Mouse (Mus musculus) megakaryocyte, embryonic 14.5 days (primary cell): Measurements from ENCODE around the gene Gimap3. TPM values are rescaled to one million over a fixed set of nuclear protein-coding genes. Genes with fewer than 3 reads are reported as not detected.

Experiments
- H3K27me3 ChIP-seq: replicated peaks from 2 replicates; pipeline ENCODE3; 2012; ENCODE audit warnings: inconsistent platforms
- H3K36me3 ChIP-seq: replicated peaks from 2 replicates; pipeline ENCODE3; 2012; ENCODE audit warnings: low read length, inconsistent platforms, mixed read lengths
- H3K4me1 ChIP-seq: 2 replicates; pipeline ENCODE4 v1.6.1; 2012; ENCODE audit warnings: inconsistent platforms
- H3K4me3 ChIP-seq: replicated peaks from 2 replicates; pipeline ENCODE3; 2012; ENCODE audit warnings: moderate library complexity, mild to moderate bottlenecking, inconsistent platforms
- H3K9me3 ChIP-seq: 2 replicates; pipeline ENCODE4 v1.6.1; 2012; ENCODE audit warnings: inconsistent platforms
- FLI1 ChIP-seq: IDR thresholded peaks from 2 replicates; pipeline ENCODE4 v1.6.1; 2012; ENCODE audit warnings: low read length, inconsistent platforms, mixed read lengths
- GATA1 ChIP-seq: IDR thresholded peaks from 3 replicates; pipeline ENCODE4 v1.6.1; 2012; ENCODE audit warnings: mixed read lengths, low read length, inconsistent platforms, borderline replicate concordance
- polyA plus RNA-seq: library from polyadenylated mRNA; stranded (reverse); fragments of >175 nt; gene quantifications from 2 replicates; pipeline ENCODE4 v1.2.3, GENCODE M21; 2012; ENCODE audit warnings: low replicate concordance; ENCODE audit not compliant: insufficient read depth

Gene Gimap3
- 2.3 TPM in 1 of 2 replicates, not detected in the other for polyA plus RNA-seq

DNA sequence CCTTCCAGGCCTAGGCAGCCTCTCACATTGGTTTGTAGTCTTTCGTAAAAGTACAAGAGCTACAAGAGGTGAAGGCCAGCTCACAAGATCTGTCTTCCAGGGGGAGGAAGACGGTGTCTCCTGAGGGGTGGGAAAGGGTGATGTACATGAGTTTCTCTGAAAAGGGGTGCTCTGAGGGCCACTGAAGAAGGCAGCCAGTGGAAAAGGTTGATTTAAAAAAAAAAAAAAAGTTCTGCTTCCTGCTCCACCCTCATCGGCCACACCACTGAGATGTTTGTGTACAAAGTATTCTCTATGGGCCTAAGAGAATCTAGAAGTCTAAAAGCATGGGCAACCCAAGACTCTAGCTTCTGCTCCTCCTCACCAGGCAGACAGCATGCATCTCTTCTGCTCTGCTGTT is at the start of gene Gimap3:
Gimap3 (minus strand) TSS at position 156 of the 400 bp plus-strand sequence.
- no peak for TF ChIP-seq FLI1
- no peak for TF ChIP-seq GATA1
- no peaks in the 10 kb centered on the region for H3K27me3 ChIP-seq
- peaks cover 8% of the 10 kb centered on the region for H3K9me3 ChIP-seq
- H3K4me1 ChIP-seq: peaks cover 17% of the 10 kb centered on the region
- no peak within 1 kb of the TSS for H3K4me3 ChIP-seq
- no peaks in the 10 kb centered on the region for H3K36me3 ChIP-seq

- Histone ChIP-seq H3K27me3 (no peaks in the 10 kb centered on the region), H3K4me1 (peaks cover 3% of the 10 kb centered on the region; the same call in 1 of the 2 replicates), H3K9me3 (peaks cover 7% of the 10 kb centered on the region), H3K4me3 (no peak overlapping the region), H3K36me3 (no peaks in the 10 kb centered on the region)
- no peak for TF ChIP-seq GATA1
- TF ChIP-seq FLI1: no peak
These were observed 47.2 kb upstream of the Gimap3 start for GRCm38 (mm10) chr6:48817815-48818214.

GRCm38 (mm10) chr6:48815013-48815412 is 44.4 kb upstream of the Gimap3 start:
- peaks cover 3% of the 10 kb centered on the region; the same call in 1 of the 2 replicates for H3K4me1 ChIP-seq
- TF ChIP-seq GATA1 (no peak), FLI1 (no peak)
- no peak overlapping the region for H3K4me3 ChIP-seq
- H3K9me3 ChIP-seq: peaks cover 7% of the 10 kb centered on the region
- H3K27me3 ChIP-seq: no peaks in the 10 kb centered on the region
- H3K36me3 ChIP-seq: no peaks in the 10 kb centered on the region

- TF ChIP-seq GATA1 (no peak), FLI1 (no peak)
- Histone ChIP-seq H3K4me1 (no peaks in the 10 kb centered on the region), H3K4me3 (no peak overlapping the region), H3K27me3 (no peaks in the 10 kb centered on the region), H3K36me3 (no peaks in the 10 kb centered on the region), H3K9me3 (peaks cover 8% of the 10 kb centered on the region)
These were observed 39.0 kb upstream of the Gimap3 start for GRCm38 (mm10) chr6:48809494-48810219.

DNA sequence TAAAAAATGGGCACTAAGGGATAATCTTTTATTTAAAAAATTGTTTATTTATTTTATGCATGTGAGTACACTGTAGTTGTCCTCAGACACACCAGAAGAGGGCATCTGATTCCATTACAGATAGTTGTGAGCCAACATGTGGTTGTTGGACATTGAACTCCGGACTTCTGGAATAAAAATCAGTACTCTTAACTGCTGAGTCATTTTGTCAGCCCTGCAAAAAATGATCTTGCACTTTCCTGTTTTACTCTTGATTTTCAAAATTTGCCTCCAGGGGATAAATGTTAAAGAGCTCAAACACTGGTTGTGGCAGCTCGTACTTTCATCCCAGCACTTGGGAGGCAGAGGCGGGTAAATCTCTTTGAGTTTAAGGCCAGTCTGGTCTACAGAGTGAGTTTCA is 36.1 kb upstream of the Gimap3 start:
- H3K4me3 ChIP-seq: no peak overlapping the region
- no peak for TF ChIP-seq FLI1
- no peak for TF ChIP-seq GATA1
- no peaks in the 10 kb centered on the region for H3K27me3 ChIP-seq
- peaks cover 10% of the 10 kb centered on the region for H3K9me3 ChIP-seq
- H3K4me1 ChIP-seq: peaks cover 3% of the 10 kb centered on the region; the same call in 1 of the 2 replicates
- no peaks in the 10 kb centered on the region for H3K36me3 ChIP-seq

DNA sequence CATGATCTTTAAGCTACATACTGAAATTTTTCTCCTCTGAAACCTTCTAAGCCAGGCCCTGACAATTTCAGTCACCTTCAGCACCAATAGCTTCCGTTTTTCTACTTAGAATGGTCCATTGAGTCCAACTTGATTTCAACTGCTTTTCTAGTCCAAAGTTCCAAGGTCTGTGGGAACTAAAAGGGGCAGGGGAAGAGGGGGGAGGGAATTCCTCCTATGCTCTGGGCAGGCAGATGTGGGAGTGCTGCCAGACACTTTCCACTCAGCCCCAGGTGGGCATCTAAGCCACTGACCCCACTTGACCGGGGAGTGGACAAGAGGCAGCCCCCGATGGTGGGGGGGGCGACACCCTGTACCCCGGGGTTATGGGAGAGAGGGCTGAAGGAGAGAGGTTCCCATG is 33.7 kb upstream of the Gimap3 start:
- H3K9me3 ChIP-seq: peaks cover 10% of the 10 kb centered on the region
- no peak overlapping the region for H3K4me3 ChIP-seq
- H3K4me1 ChIP-seq: peaks cover 3% of the 10 kb centered on the region; the same call in 1 of the 2 replicates
- peaks cover 6% of the 10 kb centered on the region for H3K27me3 ChIP-seq
- no peaks in the 10 kb centered on the region for H3K36me3 ChIP-seq
- TF ChIP-seq GATA1 (no peak), FLI1 (no peak)

DNA sequence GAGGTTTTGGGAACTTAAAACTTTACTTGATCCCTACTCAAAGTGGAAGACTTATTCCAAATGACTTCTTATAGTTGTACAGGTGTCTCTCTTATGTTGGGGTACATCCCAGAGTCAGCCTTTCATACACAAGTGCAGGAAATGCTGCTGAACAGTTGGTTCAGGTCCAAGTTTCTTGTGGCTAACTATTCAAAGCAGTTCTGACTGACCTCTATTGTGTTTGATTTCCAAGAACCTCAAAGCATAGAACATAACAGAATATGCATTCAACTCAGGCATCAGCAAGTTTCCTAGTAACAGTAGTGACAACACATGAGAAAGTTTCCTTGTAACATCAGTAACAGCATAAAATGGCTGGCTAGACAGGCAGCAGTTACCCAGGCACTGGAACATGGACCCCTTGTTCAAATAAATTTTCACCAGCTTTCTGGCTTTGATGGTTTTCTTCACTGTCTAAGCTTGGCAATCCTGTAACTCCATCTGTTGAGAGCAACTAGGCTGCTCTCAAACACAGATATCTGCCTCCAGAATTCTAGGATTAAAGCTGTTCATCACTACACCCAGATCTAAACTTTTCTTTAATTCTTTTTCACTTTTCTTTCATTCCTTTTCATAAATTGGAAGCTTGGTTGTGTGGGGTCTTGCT is 32.9 kb upstream of the Gimap3 start:
- Histone ChIP-seq H3K36me3 (no peaks in the 10 kb centered on the region), H3K4me3 (no peak overlapping the region), H3K4me1 (peaks cover 3% of the 10 kb centered on the region; the same call in 1 of the 2 replicates), H3K27me3 (peaks cover 6% of the 10 kb centered on the region), H3K9me3 (peaks cover 10% of the 10 kb centered on the region)
- TF ChIP-seq GATA1 (no peak), FLI1 (no peak)

- H3K4me3 ChIP-seq: no peak overlapping the region
- peaks cover 12% of the 10 kb centered on the region for H3K27me3 ChIP-seq
- H3K9me3 ChIP-seq: peaks cover 10% of the 10 kb centered on the region
- TF ChIP-seq GATA1 (no peak), FLI1 (no peak)
- H3K4me1 ChIP-seq: peaks cover 3% of the 10 kb centered on the region; the same call in 1 of the 2 replicates
- no peaks in the 10 kb centered on the region for H3K36me3 ChIP-seq
These were observed 31.2 kb upstream of the Gimap3 start for GRCm38 (mm10) chr6:48801897-48802296.

DNA sequence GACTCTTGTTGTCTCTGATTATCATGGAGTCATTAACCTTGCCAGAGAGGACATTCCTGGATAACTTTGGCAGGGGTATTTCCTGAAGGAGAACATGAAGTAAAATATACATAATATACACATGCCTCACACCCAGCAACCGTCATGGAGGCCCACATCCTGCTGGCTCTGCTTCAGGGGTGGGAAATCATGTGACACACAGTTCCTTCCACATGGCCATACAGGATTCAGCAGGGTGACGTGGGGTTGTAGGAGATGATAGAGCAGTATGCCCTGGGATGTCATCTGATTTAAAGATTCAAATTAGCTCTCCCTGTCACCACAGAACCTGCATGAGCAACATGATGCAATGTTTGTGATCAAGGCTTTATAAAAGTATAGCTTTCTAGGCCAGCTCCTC is 17.2 kb upstream of the Gimap3 start:
- Histone ChIP-seq H3K4me1 (peaks cover 16% of the 10 kb centered on the region), H3K9me3 (no peaks in the 10 kb centered on the region), H3K4me3 (no peak overlapping the region), H3K36me3 (no peaks in the 10 kb centered on the region), H3K27me3 (no peaks in the 10 kb centered on the region)
- TF ChIP-seq FLI1 (no peak), GATA1 (no peak)

GRCm38 (mm10) chr6:48785601-48786000 is 14.9 kb upstream of the Gimap3 start:
- no peak overlapping the region for H3K4me3 ChIP-seq
- no peak for TF ChIP-seq FLI1
- TF ChIP-seq GATA1: no peak
- no peaks in the 10 kb centered on the region for H3K36me3 ChIP-seq
- H3K27me3 ChIP-seq: no peaks in the 10 kb centered on the region
- H3K9me3 ChIP-seq: peaks cover 3% of the 10 kb centered on the region; the same call in 1 of the 2 replicates
- peaks cover 16% of the 10 kb centered on the region for H3K4me1 ChIP-seq
